Mouse (Mus musculus): ENCODE data around the gene AI464131. TPM values are rescaled to one million over a fixed set of nuclear protein-coding genes. Genes with fewer than 3 reads are reported as not detected.

AI464131 gene
- total RNA-seq (2021): 8.9 and 10.7 TPM in 2 replicates
- long read RNA-seq, experiment 1, full-length matches to known transcripts: 13 of 16 reads
- long read RNA-seq, experiment 1, partial matches to known transcripts: 0 of 16 reads
- long read RNA-seq, experiment 1, other reads (novel, unspliced or antisense): 3 of 16 reads
- long read RNA-seq, experiment 2, full-length matches to known transcripts: 15 of 17 reads
- long read RNA-seq, experiment 2, partial matches to known transcripts: 1 of 17 reads
- long read RNA-seq, experiment 2, other reads (novel, unspliced or antisense): 1 of 17 reads

DNA sequence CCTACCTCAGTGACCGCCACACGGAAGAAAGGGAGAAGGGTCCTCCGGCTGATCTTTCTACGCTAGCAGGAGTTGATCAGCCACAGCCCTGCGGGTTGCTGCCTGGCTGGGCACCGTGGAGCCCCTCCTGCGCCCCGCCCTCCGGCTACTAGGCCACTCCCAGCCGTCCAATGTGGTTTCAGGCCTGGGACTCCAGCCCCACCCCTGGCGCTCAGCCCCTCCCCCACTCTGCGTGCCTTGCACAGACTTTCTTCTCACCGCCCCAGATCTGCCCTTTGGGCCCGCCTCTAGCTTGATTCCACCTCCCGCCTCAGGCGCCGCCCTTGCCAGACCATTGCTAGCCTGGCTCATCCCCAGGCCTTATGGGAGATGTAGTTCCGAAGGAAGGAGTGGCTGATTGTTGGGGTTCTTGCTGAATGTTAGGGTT is at the start of gene AI464131:
Gene AI464131, minus strand, starts transcription at position 91 of the 427 bp plus-strand sequence.
- peak; percentile 100 for DNase-seq

DNA sequence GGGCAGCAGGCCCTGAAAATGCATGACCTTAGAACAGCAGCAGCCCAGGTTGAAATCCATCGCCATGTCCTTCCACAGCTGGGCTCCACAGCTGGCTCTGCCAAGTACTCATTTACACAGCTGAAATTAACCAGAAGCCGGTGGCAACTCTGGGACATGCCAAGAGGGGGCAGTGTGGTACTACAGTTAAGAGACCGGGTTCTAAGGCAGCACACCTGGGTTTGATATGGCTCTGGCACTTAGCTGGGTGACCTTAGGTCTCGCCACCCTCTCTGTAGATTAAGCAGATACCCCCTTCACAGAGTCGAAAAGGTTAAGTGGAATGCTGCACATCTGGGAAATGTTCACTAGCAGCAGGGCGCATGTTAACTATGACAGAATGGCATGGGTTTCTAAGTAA is 49.7 kb upstream of the AI464131 start:
- DNase-seq: peak; percentile 84

DNA sequence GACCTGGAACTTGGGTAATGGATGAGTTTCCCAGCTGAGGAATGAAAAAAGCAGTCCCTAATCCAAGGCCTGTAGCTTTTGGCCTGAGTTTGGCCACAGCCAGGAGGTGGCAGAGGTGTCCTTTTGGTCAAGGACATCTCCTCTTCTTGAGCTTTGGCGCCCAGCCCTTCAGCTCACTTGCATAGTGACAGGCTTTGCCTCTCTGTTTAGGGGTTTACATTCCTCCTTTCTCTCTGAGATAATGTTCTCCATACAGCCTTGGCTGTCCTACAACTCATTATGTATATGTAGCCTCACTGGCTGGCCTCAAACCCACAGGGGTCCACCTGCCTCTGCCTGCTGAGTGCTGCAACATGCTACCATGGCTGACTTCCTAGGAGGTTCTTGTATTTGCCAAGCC is 44.2 kb upstream of the AI464131 start:
- no peak for DNase-seq

DNA sequence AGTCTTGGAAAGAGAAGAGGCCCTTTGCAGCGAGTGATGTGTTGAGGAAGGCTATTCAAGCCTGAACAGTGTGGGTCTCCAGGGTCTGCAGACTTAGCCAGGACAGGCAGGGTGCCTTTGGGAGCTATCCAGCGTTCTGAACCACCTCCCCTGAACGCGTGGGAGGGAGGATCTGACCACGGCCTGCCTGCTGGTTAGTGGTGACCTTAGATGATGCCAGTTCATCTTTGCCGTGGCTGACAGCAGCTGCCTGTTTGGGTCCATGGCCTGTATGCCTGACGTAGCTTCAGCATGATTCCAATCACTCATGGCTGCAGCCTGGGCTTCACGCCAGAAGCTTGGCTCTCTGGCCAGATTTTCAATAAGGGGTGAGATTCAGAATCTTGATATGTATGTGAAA is 43.1 kb upstream of the AI464131 start:
- peak; percentile 85 for DNase-seq

DNA sequence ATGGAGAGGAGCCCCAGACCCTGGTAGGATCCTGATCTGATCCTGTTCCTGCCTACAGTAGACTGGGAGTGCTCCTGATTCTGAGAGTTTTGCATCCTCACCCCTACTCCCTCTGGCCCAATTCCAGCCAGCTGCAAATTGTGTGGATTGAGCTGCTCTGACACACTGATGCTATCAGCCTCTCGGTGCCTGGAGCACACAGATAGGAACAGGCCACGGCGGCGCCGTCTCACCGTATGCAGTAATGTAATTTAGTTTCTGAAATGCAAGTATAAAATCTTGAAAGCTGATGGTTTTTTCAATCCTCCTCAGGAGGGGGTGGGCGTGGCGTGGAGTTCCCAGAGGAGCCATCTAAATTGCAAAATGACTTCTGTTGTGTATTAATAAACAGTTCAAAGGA is 39.3 kb upstream of the AI464131 start:
- no peak for DNase-seq

DNA sequence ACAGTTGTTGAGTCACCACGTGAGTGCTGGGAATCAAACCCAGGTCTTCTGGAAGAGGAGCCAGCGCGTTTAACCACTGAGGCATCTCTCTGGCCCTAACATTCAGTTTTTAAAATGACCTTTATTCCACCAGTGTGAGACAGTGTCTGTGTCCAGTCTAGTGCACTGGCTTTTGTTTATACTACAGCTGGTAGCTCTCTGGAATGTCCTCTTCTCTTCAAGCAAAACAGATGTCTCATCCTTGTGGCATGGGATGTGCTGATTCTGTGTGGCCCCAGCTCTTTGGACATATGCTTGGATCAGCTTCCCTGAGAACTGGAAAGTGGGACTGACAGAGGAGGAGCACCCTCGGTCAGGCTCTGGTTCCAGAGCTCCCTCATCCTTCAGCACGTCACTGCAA is 32.0 kb upstream of the AI464131 start:
- no peak for DNase-seq

DNA sequence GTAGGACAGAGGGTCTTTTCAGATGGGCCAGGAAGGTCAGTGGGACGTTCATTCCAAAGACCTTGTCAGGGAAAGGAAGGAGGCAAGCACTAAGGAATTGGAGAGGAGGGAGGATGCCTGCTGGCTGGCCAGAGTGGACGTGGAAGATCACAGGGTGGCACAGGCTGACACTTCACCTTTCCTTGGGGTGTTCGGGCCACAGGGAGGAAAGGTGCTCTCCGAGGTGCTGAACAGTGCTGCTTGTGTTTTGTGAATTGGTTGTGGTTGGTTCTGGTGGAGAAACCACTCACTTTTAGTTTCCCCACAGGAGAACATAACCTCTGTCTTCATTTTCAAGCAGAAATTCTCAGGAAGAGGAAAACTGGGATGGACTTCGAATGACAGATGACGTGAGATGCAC is 29.5 kb upstream of the AI464131 start:
- DNase-seq: peak; percentile 55

DNA sequence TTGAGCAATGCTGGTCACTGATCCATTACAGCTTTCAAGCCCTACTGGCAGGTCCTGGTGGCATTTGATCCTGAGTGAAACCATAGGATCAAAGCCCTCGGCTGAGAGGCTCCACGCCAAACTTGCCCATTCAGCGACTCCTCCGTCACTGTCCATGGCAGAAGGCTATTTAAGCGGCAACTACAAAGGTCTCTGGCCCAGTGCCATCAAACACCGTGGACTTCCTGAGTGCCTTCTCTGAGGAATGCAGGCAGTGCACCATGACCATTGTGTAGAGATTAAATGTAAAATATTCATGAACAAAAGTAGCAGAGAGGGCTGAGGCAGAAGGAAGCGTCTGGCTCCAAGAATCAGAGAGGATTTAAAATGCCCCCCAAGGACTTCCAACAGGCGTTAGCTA is 25.1 kb upstream of the AI464131 start:
- DNase-seq: peak; percentile 71

DNA sequence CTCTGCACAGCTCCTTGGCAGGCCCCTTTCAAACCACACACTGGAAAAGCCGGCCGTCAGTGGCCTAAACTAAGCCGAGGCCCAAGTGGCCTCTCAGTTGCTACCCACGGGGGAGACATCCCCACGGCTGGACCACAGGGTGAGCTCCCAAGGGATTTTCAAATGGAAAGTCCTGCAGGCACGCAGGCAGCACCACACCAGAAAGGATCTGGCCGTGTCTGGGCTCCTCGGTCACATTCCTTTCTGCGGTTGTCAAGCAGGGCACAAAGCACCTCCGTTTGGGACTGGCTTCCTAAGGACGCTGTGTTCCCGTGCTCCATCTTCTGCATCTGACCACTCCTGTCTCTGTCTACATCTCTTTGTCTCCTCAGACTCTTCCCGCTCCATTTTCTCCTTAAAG is 24.2 kb upstream of the AI464131 start:
- no peak for DNase-seq

DNA sequence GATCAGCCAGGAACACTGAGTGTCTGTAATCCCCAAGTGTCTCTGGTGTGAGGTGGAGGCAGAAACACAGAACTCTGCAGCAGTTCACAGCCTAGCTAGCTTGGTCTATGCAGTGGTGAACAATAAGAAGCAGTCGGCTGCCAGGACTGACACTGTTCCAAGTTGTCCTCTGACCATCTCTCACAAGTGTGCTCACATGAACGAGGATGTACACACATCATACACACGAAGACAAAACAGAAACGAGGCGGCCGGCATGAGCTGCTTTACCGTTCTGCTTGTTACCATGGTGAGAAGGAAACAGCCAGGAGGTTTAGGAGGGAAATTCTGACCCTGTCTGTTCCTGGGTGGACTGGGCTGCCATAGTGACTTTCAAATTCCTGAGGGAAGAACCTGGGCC is 23.7 kb upstream of the AI464131 start:
- no peak for DNase-seq

DNA sequence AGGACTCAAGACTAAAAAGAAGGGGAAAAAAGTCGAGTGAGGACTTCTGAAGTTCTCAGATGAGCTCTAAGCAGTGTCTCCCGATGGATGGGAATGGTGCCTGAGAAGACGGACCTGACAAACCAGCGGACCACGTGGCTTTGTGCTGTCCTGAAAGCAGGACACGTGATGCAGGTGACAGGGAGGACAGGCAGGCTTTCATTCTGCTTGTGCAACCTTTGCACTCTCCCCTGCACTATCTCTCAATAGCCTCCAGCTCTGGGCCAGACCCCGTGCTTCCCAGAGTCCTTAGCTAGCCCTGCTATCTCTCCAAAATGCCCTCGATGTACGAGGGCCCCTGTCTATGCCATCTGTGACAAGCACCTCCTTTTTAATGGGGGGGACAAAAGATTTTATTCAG is 22.0 kb upstream of the AI464131 start:
- DNase-seq: no peak

DNA sequence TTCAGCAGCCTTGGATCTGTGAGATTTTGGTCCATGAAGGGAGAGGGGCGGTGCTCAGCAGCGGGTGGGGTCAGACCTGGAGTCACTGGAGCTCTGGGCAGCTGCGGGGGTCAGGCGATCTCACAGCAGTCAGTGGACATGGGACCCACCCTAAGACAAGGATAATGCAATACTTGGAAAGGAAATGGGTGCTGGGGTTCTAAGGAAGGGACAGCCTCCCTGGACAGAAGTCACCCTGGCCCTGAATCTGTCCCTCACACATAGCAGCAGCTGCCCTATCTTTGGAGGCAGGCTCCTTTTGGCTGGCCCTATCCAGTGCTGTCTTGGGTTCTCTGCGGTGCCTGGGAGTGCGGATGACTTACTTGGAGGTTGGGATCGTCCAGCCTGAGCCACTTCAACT is 21.0 kb upstream of the AI464131 start:
- DNase-seq: no peak

DNA sequence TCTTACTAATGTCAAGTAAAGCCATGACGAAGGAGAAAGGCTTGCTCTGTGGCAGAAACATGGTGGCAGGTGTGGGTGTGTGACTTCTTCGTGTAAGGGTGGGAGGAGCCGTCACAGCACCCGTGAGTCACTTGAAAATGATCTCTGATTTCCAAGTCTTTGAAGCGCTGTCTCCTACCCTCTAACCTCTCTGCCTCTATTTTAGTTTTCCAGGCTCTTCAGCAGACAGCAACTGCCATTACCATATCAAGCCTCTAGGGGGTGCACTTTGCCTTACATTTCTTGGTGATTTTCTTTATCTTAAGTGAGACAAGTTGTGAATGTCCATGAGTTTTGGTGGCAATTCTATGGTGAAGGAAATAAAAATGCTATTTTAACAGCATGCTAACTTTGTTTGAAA is 19.9 kb upstream of the AI464131 start:
- DNase-seq: peak; percentile 51

DNA sequence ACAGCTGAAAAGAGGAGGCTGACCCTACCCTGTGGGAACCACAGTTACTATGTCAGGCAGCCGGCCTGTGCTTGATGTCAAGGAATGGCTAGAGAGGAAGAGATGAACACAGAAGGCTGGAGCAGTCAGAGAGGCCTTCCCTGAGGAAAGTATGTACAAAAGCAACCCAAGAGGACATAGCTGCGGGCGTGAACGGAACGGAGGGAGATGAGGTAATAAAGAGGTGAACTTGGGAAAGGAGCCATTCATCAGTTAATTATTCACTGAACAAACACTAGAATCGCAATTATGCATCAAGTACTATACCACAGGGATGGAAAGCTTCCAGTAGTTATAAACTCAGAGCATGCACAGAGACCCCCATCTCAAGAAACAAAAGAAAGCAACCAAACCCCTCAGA is 19.3 kb upstream of the AI464131 start:
- DNase-seq: no peak

DNA sequence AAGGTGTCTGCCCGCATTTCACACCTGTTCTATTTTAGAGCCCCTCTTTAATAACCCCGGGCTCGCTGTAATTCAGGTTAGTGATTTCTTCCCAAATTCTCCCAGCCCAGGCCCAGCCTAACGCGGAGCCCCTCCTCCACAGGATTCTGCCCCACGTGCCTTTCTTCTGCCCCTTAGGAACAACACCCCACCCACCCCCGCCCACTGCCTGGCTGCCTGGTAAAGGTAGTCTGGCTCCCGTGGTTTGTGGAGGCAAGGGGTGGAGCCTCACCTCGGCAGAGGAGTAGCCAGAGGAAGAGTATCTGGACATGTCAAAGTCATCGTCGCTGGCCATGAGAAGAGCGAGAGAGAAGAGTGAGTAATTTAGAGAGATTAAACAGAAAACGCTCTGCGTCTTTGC is 17.8 kb upstream of the AI464131 start:
- DNase-seq: no peak

DNA sequence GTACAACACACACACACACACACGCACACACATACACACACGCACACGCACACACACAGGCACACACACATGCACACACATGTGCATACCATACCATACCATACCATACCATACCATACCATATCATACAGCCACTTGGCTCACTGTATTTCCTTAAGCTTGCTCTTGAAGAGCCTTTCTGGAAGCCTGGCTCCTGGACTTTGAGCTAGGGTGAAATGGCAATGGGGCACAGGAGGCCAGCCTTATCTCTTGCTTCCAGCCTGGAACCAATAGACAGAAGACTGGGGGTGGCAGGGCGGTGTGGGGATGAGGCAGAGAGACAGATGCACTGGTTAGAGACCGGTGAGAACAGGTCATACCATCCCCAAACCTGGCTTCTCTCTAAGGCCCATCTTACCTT is 16.3 kb upstream of the AI464131 start:
- DNase-seq: no peak

DNA sequence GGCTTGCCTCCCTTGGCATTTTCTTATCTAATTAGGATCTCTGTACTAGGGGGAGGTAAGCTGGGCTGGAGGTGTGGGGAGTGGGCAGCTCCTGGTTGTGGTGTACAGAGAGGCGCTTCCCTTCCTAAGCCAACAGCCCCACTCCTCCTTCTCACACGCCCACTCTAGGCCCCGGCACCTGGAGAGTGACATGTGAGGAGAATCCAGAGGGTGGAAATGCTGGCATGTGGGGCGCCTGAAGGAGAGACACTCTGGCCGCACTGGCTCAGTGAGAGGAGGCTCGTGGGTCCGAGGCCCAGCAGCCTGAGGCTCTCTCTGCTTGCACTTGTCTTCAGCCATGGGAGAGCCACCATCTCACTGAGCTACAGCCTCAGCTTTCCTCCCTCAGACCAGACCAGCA is 15.5 kb upstream of the AI464131 start:
- no peak for DNase-seq

DNA sequence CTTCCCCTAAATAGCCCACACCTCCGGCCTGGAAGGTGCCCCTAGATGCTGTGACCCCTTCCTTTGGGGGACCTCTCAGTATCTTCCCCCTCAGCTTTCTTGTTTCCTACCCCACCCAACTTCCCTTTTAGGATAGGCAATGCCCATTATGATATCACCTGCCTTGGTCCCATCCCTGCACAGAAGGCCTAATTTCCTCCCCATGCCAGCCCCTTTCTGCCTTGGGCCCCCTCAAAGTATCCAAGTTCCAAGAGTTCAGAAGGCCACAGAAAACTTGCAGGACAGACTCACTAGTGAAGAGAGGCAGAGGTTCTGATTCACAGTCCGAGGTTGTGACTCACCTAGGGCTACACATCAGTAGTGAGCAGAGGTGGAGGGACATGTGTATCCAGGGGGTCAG is 14.4 kb upstream of the AI464131 start, which contains the start of gene 1110017D15Rik:
Gene 1110017D15Rik, minus strand, starts transcription at position 101 of the 400 bp plus-strand sequence.
- no peak for DNase-seq

DNA sequence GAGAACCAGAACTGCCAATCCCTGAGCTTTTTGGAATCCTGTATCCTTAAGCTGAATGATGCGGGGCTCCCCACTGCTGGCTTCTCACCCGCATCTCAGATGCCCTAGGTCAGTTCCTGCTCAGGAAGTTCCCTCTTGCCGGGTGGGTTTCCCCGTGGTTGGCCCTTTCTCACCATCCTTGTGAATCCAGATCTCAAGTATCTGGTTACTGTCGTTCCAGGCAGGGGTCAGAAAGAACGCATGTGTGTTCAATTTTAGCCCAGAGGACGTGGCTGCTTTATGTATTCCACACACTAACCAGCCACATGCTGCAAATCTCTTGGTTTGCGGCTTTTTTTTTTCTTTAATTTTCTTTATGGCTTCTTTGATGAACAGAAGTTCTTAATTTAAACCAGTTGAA is 10.8 kb upstream of the AI464131 start:
- no peak for DNase-seq

DNA sequence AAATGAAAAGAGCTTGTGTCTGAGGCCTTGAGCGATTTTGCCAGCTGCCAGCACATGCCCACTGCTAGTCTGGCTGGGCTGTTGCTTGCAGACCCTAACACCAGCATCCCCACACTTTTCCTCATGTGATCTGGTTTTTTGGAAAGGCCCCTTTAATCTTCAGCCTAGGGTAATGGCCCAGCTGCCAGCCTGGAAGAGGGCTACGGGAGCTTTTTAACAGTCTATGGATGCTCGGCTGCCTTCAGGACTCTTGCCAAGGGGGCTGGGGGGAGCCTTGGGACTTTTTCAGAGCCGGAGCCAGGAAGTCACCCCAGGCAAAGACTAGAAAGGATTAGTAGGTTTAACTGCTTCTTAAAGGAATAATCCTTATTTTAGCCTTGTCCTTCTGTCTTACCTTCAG is 10.4 kb upstream of the AI464131 start:
- no peak for DNase-seq

DNA sequence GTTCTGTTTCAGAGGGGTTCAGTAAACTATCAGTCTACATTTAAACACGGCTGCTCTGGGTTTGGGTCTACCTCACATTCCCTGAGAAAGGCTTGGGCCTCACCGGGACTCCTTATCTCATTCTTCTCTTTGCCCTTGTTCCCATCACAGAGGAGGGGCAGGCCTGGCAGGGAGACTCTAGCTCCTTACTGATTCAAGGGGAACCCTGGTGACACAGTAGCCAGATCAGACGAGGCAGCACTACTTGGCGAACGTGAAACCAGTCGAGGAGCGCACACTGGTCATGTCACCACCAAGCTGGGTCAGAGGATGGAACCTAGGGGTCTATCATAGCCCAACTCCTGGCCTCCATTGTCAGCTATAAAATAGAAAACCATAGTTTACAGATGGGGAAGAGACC is 5.1 kb upstream of the AI464131 start:
- DNase-seq: no peak

DNA sequence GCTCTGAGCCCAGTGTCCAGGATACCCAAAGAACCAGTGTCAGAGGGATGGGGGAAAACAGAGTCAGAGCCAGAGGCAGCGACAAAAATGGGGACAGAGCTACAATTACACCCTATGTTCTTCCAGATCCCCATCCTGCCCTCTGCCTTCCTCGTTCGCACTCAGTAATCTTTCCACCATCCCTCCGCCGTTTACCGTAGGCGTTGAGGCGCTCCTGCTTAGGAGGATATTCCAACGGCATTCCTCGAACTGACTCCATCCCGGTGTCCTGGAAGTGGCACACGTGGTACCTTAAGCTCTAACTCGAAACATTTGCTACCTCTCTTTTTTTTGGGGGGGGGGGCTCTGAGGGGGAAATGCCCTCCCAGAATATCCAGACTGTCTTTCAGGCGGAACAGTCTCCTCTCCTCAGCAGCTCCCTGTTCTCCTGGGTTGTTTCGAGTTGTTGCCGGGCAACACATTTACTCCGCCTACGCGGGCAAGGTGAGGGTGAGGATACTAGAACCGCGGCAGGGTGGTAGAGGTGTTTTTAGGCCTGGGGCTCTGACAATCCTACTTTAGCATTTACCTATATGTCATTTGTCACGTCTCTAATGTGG is 4.5 kb upstream of the AI464131 start:
- peak; percentile 41 for DNase-seq

DNA sequence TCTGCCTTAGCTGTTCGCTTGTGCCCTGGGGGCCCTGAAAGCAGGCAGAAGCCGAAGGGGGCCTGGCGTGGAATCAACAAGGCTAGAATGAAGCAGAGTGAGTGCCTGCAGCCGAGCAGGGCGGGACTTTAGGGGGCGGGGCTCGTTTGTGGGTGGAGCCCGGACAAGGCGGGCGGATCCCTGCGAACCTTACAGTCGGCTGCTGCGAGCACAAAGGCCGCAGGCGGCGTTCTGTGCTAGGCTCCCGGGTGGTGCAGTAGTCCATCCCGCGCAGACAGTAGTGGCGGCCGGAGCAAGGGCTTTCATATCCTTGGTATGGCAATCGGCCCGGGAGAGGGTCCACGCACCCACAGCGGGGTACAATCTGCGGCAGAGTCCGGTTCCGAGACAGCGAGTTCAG is 4.0 kb upstream of the AI464131 start:
- DNase-seq: peak; percentile 94

DNA sequence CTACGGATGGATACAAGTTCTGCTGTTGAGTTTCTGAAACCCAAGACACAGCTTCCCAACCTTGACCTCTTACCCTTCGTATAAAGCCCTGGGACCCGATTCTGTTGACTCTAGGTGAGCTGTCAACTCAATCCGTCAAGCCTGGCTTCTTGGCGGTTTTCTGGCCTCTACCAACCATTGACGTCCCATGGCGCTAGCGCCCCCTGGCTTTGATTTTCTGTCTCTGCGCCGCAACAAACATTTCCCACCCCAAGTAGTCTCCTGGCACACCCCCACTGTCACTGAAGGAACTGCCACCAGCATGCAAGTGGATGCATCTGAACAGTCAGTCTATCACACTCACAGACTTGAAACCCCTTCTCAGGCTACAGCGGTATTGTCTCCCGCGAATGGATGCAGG is 3.3 kb upstream of the AI464131 start:
- peak; percentile 88 for DNase-seq
